ENCODE assay signal across 11 mouse cellular contexts in the genomic region with DNA sequence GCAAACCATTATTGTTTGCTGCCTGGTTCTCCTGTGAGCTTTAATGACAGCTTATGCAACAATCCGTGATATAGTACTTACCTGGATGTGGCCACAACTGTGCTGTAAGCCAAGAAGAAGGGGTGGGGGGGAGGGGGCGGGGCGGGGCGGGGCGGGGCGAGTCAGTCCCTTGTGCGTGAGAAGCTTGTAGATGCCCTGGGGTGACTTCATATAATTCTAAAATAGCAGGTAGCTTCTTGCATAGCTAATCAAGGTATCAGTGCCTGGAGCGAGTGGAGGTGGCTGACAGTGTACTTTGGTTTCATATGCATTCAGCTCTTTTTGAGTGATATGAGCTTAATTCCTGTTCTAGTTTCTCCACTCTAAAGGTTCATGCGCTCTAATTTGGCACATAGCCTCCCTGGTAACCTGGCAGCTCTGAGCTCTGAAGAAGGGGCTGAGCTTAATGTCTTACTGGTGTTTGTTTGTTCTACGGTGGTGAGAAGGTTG.
DNase-seq lines count a peak whose midpoint lies in the region; ATAC-seq lines count a peak whose summit lies in the region.
"Had no signal": no experiment of that assay in that cellular context is flagged by ENCODE, and none has a peak within 500 bp of the region (broad histone marks: within the 10 kb centered on the region; RNA-seq: fewer than 3 reads in every experiment).

No protein-coding gene starts in this region.

- DNase-seq in forebrain, embryonic 10.5 days (ENCODE audit: extremely low spot score, low spot score): no peak
- no peak for DNase-seq in kidney, adult 8-10 months
- DNase-seq in layer of hippocampus, adult 11-12 months (ENCODE audit: low spot score): no peak
- no peak for DNase-seq in urinary bladder, adult 2 months (ENCODE audit: low spot score)
- DNase-seq: cerebellum, adult 18-20 months; liver, embryonic 13.5 days had no signal

- peak overlapping the region; percentile 22; the same call in 1 of the 2 replicates for H3K4me2 ChIP-seq in forebrain, embryonic 13.5 days
- H3K4me2 ChIP-seq in kidney, embryonic 16.5 days (replicated peaks; ENCODE audit: low read depth, low read length): peak overlapping the region; percentile 61
- H3K4me2 ChIP-seq in embryonic facial prominence, embryonic 12.5 days (replicated peaks): 0 out of 2 replicates have a peak overlapping the region, but pooled peaks have one; percentile 26
- peak overlapping the region; percentile 57 for H3K4me2 ChIP-seq in lung, embryonic 15.5 days
- H3K4me2 ChIP-seq: liver, embryonic 13.5 days; neural tube, embryonic 13.5 days had no signal

- H3K4me3 ChIP-seq in forebrain, embryonic 13.5 days: no peak overlapping the region
- H3K4me3 ChIP-seq in forebrain, embryonic 10.5 days: no peak overlapping the region
- H3K4me3 ChIP-seq in kidney, embryonic 16.5 days (ENCODE audit: low read length): peak overlapping the region; percentile 36
- H3K4me3 ChIP-seq in embryonic facial prominence, embryonic 12.5 days: no peak overlapping the region
- no peak overlapping the region for H3K4me3 ChIP-seq in lung, embryonic 15.5 days
- H3K4me3 ChIP-seq: liver, embryonic 13.5 days; neural tube, embryonic 13.5 days had no signal

- no peak overlapping the region for H3K9ac ChIP-seq in forebrain, embryonic 13.5 days
- H3K9ac ChIP-seq in kidney, embryonic 16.5 days (replicated peaks; ENCODE audit: low read length): no peak overlapping the region
- H3K9ac ChIP-seq in embryonic facial prominence, embryonic 12.5 days: no peak overlapping the region
- H3K9ac ChIP-seq in lung, embryonic 15.5 days: no peak overlapping the region
- H3K9ac ChIP-seq: liver, embryonic 13.5 days; neural tube, embryonic 13.5 days had no signal

- no peaks in the 10 kb centered on the region for H3K27me3 ChIP-seq in forebrain, embryonic 13.5 days
- H3K27me3 ChIP-seq in forebrain, embryonic 10.5 days (ENCODE audit: poor library complexity, severe bottlenecking): no peaks in the 10 kb centered on the region
- no peaks in the 10 kb centered on the region for H3K27me3 ChIP-seq in kidney, embryonic 16.5 days (ENCODE audit: insufficient read depth, low read length)
- H3K27me3 ChIP-seq in embryonic facial prominence, embryonic 12.5 days: no peaks in the 10 kb centered on the region
- H3K27me3 ChIP-seq in lung, embryonic 15.5 days: no peaks in the 10 kb centered on the region
- H3K27me3 ChIP-seq: liver, embryonic 13.5 days; neural tube, embryonic 13.5 days had no signal

- no peaks in the 10 kb centered on the region for H3K36me3 ChIP-seq in forebrain, embryonic 13.5 days (ENCODE audit: poor library complexity, severe bottlenecking)
- no peaks in the 10 kb centered on the region for H3K36me3 ChIP-seq in forebrain, embryonic 10.5 days (replicated peaks)
- no peaks in the 10 kb centered on the region for H3K36me3 ChIP-seq in kidney, embryonic 16.5 days (ENCODE audit: insufficient read depth, low read length)
- no peaks in the 10 kb centered on the region for H3K36me3 ChIP-seq in embryonic facial prominence, embryonic 12.5 days
- H3K36me3 ChIP-seq in lung, embryonic 15.5 days: no peaks in the 10 kb centered on the region
- H3K36me3 ChIP-seq: liver, embryonic 13.5 days; neural tube, embryonic 13.5 days had no signal

- WGBS in forebrain, embryonic 13.5 days: 30% methylated on average over 10 of the region's 10 CpGs
- 35% methylated on average over 10 of the region's 10 CpGs for WGBS in forebrain, embryonic 10.5 days
- 21% methylated on average over 10 of the region's 10 CpGs for WGBS in kidney, embryonic 16.5 days
- 25% methylated on average over 10 of the region's 10 CpGs for WGBS in embryonic facial prominence, embryonic 12.5 days
- WGBS in lung, embryonic 15.5 days: 16% methylated on average over 10 of the region's 10 CpGs

- ATAC-seq in forebrain, embryonic 13.5 days: peak; percentile 64
- ATAC-seq in kidney, embryonic 16.5 days (ENCODE audit: low FRiP score, low TSS enrichment): peak; percentile 54; the same call in 1 of the 2 replicates
- ATAC-seq in embryonic facial prominence, embryonic 12.5 days (ENCODE audit: insufficient number of reproducible peaks, insufficient read depth, low FRiP score, low TSS enrichment): no peak; the same call in 1 of the 2 replicates
- no peak for ATAC-seq in lung, embryonic 15.5 days (ENCODE audit: borderline replicate concordance, extremely low read depth, low FRiP score, low TSS enrichment)

- no peak overlapping the region for H3K27ac ChIP-seq in forebrain, embryonic 13.5 days
- H3K27ac ChIP-seq in forebrain, embryonic 10.5 days: no peak overlapping the region
- peak overlapping the region; percentile 80 for H3K27ac ChIP-seq in kidney, embryonic 16.5 days (ENCODE audit: low read length)
- no peak overlapping the region for H3K27ac ChIP-seq in embryonic facial prominence, embryonic 12.5 days
- H3K27ac ChIP-seq in lung, embryonic 15.5 days: peak overlapping the region; percentile 54
- H3K27ac ChIP-seq: liver, embryonic 13.5 days; neural tube, embryonic 13.5 days had no signal

- H3K9me3 ChIP-seq in forebrain, embryonic 13.5 days (replicated peaks): no peaks in the 10 kb centered on the region
- no peaks in the 10 kb centered on the region for H3K9me3 ChIP-seq in forebrain, embryonic 10.5 days
- no peaks in the 10 kb centered on the region for H3K9me3 ChIP-seq in kidney, embryonic 16.5 days (ENCODE audit: low read length)
- no peaks in the 10 kb centered on the region for H3K9me3 ChIP-seq in embryonic facial prominence, embryonic 12.5 days
- H3K9me3 ChIP-seq in lung, embryonic 15.5 days: no peaks in the 10 kb centered on the region
- H3K9me3 ChIP-seq: liver, embryonic 13.5 days; neural tube, embryonic 13.5 days had no signal

- 0 out of 2 replicates have a peak, but pooled peaks cover 5% of the 10 kb centered on the region for H3K4me1 ChIP-seq in forebrain, embryonic 13.5 days
- peaks cover 7% of the 10 kb centered on the region for H3K4me1 ChIP-seq in forebrain, embryonic 10.5 days
- 0 out of 2 replicates have a peak, but pooled peaks cover 4% of the 10 kb centered on the region for H3K4me1 ChIP-seq in kidney, embryonic 16.5 days (ENCODE audit: insufficient read depth, low read length)
- 0 out of 2 replicates have a peak, but pooled peaks cover 3% of the 10 kb centered on the region for H3K4me1 ChIP-seq in embryonic facial prominence, embryonic 12.5 days
- peaks cover 12% of the 10 kb centered on the region for H3K4me1 ChIP-seq in lung, embryonic 15.5 days
- H3K4me1 ChIP-seq: liver, embryonic 13.5 days had no signal

Comparison
In these comparisons a context has a peak if more than half of its experiments do, and no peak if none do; other contexts are left out.
1. ATAC-seq: peak in forebrain, embryonic 13.5 days (single experiment) and kidney, embryonic 16.5 days (single experiment); none in embryonic facial prominence, embryonic 12.5 days (single experiment) and lung, embryonic 15.5 days (single experiment).
2. H3K27ac ChIP-seq: peak in kidney, embryonic 16.5 days (single experiment) and lung, embryonic 15.5 days (single experiment); none in forebrain, embryonic 13.5 days (single experiment), forebrain, embryonic 10.5 days (single experiment) and embryonic facial prominence, embryonic 12.5 days (single experiment).
3. Peak in every context shown above with its lines, with median percentiles within 50 percentile points of each other: H3K4me2 ChIP-seq.